Mouse (Mus musculus) neural tube, embryonic 14.5 days (tissue): Measurements from ENCODE around the gene Naa35. TPM values are rescaled to one million over a fixed set of nuclear protein-coding genes. Genes with fewer than 3 reads are reported as not detected.

Source experiments
- ATAC-seq: fragments of 200-750 bp; cut with Nextera tagmentation; 2 replicates; pipeline ENCODE4 v1.8.0; 2017; ENCODE audit warnings: low read depth, mild to moderate bottlenecking, moderate TSS enrichment, moderate library complexity
- H3K27ac ChIP-seq: fragments of 300-500 bp; sonication (generic); 2 replicates; pipeline ENCODE4 v1.5.1; 2014; ENCODE audit warnings: low read depth, mild to moderate bottlenecking, control low read depth, low read length, moderate library complexity, mixed read lengths
- H3K27me3 ChIP-seq: fragments of 300-500 bp; sonication (generic); 2 replicates; pipeline ENCODE4 v1.6.1; 2014; ENCODE audit warnings: low read length; ENCODE audit not compliant: control insufficient read depth, insufficient read depth
- H3K36me3 ChIP-seq: fragments of 300-500 bp; sonication (generic); 2 replicates; pipeline ENCODE4 v1.6.1; 2014; ENCODE audit warnings: low read length, mixed read lengths; ENCODE audit not compliant: control insufficient read depth, insufficient read depth
- H3K4me1 ChIP-seq: fragments of 300-500 bp; sonication (generic); 2 replicates; pipeline ENCODE4 v1.6.1; 2014; ENCODE audit warnings: low read length; ENCODE audit not compliant: control insufficient read depth, insufficient read depth
- H3K4me2 ChIP-seq: fragments of 300-500 bp; sonication (generic); 2 replicates; pipeline ENCODE4 v1.6.1; 2014; ENCODE audit warnings: mild to moderate bottlenecking, low read depth, low read length, control low read depth
- H3K4me3 ChIP-seq: fragments of 300-500 bp; sonication (generic); 2 replicates; pipeline ENCODE4 v1.5.1; 2014; ENCODE audit warnings: low read depth, low read length, control low read depth, mixed read lengths
- H3K9ac ChIP-seq: fragments of 300-500 bp; sonication (generic); replicated peaks from 2 replicates; pipeline ENCODE4 v1.6.1; 2014; ENCODE audit warnings: low read depth, mild to moderate bottlenecking, control low read depth, low read length, mixed read lengths
- H3K9me3 ChIP-seq: fragments of 300-500 bp; sonication (generic); 2 replicates; pipeline ENCODE4 v1.6.1; 2016; ENCODE audit warnings: low read length; ENCODE audit not compliant: control insufficient read depth
- WGBS: fragments of 180-500 bp; shearing (Covaris S2); extraction: QIAGEN DNeasy Blood & Tissue Kit; methylation state at CpG from one replicate; pipeline ENCODE4 v1.1.7; 2014; 5-methylcytosine and 5-hydroxymethylcytosine counted together
- polyA plus RNA-seq: library from polyadenylated mRNA; unstranded; fragments of >200 nt; fragmentation: Nextera tagmentation; extraction: Ambion mirVana; gene quantifications from 2 replicates; pipeline ENCODE4 v1.2.1, GENCODE M21; 2014

Naa35 gene
- polyA plus RNA-seq, 1 experiment from 2014 or later, result 120 TPM

GRCm38 (mm10) chr13:59639368-59640177 lies 54.5 kb downstream of the Naa35 start:
- H3K36me3 ChIP-seq, result peaks cover 34% of the 10 kb centered on the region

GRCm38 (mm10) chr13:59640178-59640440 lies 55.0 kb downstream of the Naa35 start:
- ATAC-seq, result no peak
- no peaks in the 10 kb centered on the region for H3K4me1 ChIP-seq
- no peaks in the 10 kb centered on the region for H3K27me3 ChIP-seq
- H3K4me2 ChIP-seq, result no peak overlapping the region
- H3K4me3 ChIP-seq, result no peak overlapping the region
- WGBS, result 92% methylated on average over 6 of the region's 6 CpGs
- no peak overlapping the region for H3K9ac ChIP-seq
- H3K9me3 ChIP-seq, result no peaks in the 10 kb centered on the region
- no peak overlapping the region for H3K27ac ChIP-seq
- H3K36me3 ChIP-seq, result peaks cover 30% of the 10 kb centered on the region

More at GRCm38 (mm10) chr13:59639368-59640177, 54.5 kb downstream of the Naa35 start:
- Histone ChIP-seq H3K4me2 (no peak overlapping the region), H3K27me3 (no peaks in the 10 kb centered on the region), H3K9ac (no peak overlapping the region), H3K4me3 (no peak overlapping the region), H3K4me1 (no peaks in the 10 kb centered on the region), H3K27ac (no peak overlapping the region), H3K9me3 (no peaks in the 10 kb centered on the region)
- ATAC-seq, result no peak
- 91% methylated on average over 16 of the region's 16 CpGs for WGBS

DNA sequence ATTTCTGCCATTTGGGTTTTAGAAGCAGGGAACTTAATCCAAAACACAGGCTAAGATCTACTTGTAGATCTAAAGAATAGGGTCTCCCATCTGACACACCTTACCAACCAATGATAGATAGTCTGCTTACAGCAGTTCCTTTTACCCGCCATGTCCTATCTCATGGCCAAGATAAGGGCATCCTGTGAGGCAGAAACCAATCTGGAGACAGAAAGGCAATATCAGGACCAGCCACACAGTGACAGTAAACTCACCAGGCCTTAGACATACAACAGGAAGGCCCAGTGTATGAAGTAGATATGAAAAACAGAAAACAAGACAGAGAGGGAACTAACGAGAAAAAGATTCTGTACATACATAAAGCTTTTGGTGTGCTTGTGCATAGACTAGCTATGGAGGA lies 57.8 kb downstream of the Naa35 start:
- H3K4me1 ChIP-seq, result no peaks in the 10 kb centered on the region
- no peaks in the 10 kb centered on the region for H3K9me3 ChIP-seq
- no peak overlapping the region for H3K9ac ChIP-seq
- 87% methylated on average over 2 of the region's 2 CpGs for WGBS
- H3K27me3 ChIP-seq, result no peaks in the 10 kb centered on the region
- H3K27ac ChIP-seq, result no peak overlapping the region
- no peak for ATAC-seq
- H3K4me3 ChIP-seq, result no peak overlapping the region
- H3K4me2 ChIP-seq, result no peak overlapping the region
- peaks cover 20% of the 10 kb centered on the region for H3K36me3 ChIP-seq

- no peaks in the 10 kb centered on the region for H3K9me3 ChIP-seq
- no peak overlapping the region for H3K4me3 ChIP-seq
- H3K27ac ChIP-seq, result no peak overlapping the region
- peaks cover 12% of the 10 kb centered on the region; the same call in 1 of the 2 replicates for H3K36me3 ChIP-seq
- no peak for ATAC-seq
- no peak overlapping the region for H3K9ac ChIP-seq
- 96% methylated on average over 3 of the region's 3 CpGs for WGBS
- no peaks in the 10 kb centered on the region for H3K4me1 ChIP-seq
- H3K4me2 ChIP-seq, result no peak overlapping the region
- no peaks in the 10 kb centered on the region for H3K27me3 ChIP-seq
Measured at GRCm38 (mm10) chr13:59645491-59645890, 60.4 kb downstream of the Naa35 start.

- 70% methylated on average over 11 of the region's 11 CpGs for WGBS
- Histone ChIP-seq H3K27me3 (no peaks in the 10 kb centered on the region), H3K4me1 (no peaks in the 10 kb centered on the region), H3K4me2 (no peak overlapping the region), H3K36me3 (peaks cover 10% of the 10 kb centered on the region; the same call in 1 of the 2 replicates), H3K4me3 (no peak overlapping the region), H3K9ac (no peak overlapping the region), H3K27ac (no peak overlapping the region), H3K9me3 (no peaks in the 10 kb centered on the region)
- ATAC-seq, result no peak
Measured at GRCm38 (mm10) chr13:59646674-59647244, 61.7 kb downstream of the Naa35 start.

DNA sequence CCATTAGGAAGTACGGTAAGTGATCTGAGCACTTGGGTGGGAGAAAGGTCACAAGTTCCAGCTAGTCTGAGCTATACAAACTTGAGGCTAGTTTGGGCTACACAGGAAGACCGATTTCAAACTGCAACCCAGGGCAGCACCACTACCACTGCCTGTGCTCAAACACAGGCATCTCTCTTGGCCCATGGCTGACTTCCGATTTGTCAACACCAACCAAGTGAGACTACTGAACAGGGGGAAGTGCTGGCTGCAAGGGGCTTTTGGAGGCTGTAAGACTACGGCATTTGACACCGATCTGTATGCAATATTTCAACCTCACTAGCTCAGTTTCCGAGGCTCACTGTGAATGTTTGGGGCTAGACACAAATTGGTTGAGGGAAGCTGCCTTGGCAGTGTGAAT lies 62.4 kb downstream of the Naa35 start:
- WGBS, result 91% methylated on average over 6 of the region's 6 CpGs
- H3K36me3 ChIP-seq, result peaks cover 10% of the 10 kb centered on the region; the same call in 1 of the 2 replicates

GRCm38 (mm10) chr13:59648598-59648997 lies 63.5 kb downstream of the Naa35 start:
- Histone ChIP-seq H3K27me3 (no peaks in the 10 kb centered on the region), H3K36me3 (peaks cover 10% of the 10 kb centered on the region; the same call in 1 of the 2 replicates), H3K27ac (no peak overlapping the region), H3K4me3 (no peak overlapping the region), H3K9me3 (no peaks in the 10 kb centered on the region), H3K4me2 (no peak overlapping the region), H3K4me1 (0 out of 2 replicates have a peak, but pooled peaks cover 5% of the 10 kb centered on the region), H3K9ac (no peak overlapping the region)
- 92% methylated on average over 6 of the region's 6 CpGs for WGBS
- ATAC-seq, result no peak

More for the DNA sequence above, 62.4 kb downstream of the Naa35 start:
- no peaks in the 10 kb centered on the region for H3K27me3 ChIP-seq
- no peak overlapping the region for H3K4me3 ChIP-seq
- H3K27ac ChIP-seq, result no peak overlapping the region
- ATAC-seq, result no peak
- H3K9me3 ChIP-seq, result no peaks in the 10 kb centered on the region
- no peak overlapping the region for H3K9ac ChIP-seq
- 0 out of 2 replicates have a peak, but pooled peaks cover 3% of the 10 kb centered on the region for H3K4me1 ChIP-seq
- H3K4me2 ChIP-seq, result no peak overlapping the region

DNA sequence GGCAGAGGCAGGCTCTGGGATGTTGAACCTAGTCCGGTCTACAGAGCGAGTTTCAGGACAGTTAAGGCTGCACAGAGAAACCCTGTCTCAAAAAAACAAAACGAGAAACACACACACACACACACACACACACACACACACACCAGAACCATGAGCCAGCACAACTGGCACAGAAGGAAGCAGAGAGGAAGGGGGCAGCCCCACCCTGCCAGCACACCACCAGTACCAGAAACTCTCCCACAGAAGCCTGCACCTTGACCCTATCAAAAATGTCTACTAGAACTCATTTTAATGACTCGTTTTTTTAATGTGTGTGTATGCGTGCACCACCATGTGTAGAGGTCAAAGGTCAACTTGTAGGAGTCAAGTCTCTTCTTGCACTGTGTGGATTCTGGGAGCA lies 64.7 kb downstream of the Naa35 start:
- Histone ChIP-seq H3K4me1 (0 out of 2 replicates have a peak, but pooled peaks cover 5% of the 10 kb centered on the region), H3K9me3 (no peaks in the 10 kb centered on the region), H3K4me2 (no peak overlapping the region), H3K27me3 (no peaks in the 10 kb centered on the region), H3K36me3 (peaks cover 10% of the 10 kb centered on the region; the same call in 1 of the 2 replicates), H3K9ac (no peak overlapping the region), H3K27ac (no peak overlapping the region), H3K4me3 (no peak overlapping the region)
- ATAC-seq, result no peak
- WGBS, result 81% methylated on average over 5 of the region's 5 CpGs

- H3K4me3 ChIP-seq, result no peak overlapping the region
- no peak overlapping the region for H3K4me2 ChIP-seq
- H3K9ac ChIP-seq, result no peak overlapping the region
- peaks cover 5% of the 10 kb centered on the region; the same call in 1 of the 2 replicates for H3K36me3 ChIP-seq
- H3K27ac ChIP-seq, result no peak overlapping the region
- ATAC-seq, result no peak
- WGBS, result 31% methylated on average over 5 of the region's 5 CpGs
- H3K4me1 ChIP-seq, result 0 out of 2 replicates have a peak, but pooled peaks cover 5% of the 10 kb centered on the region
- no peaks in the 10 kb centered on the region for H3K27me3 ChIP-seq
- H3K9me3 ChIP-seq, result no peaks in the 10 kb centered on the region
Measured at GRCm38 (mm10) chr13:59652651-59653050, 67.6 kb downstream of the Naa35 start.
